Comparison of ENCODE assay signal across 26 mouse cellular contexts in genomic region chr9:55425271-55425810, GRCm38 (mm10).
A peak's percentile ranks its signal among the peaks of the same experiment; 100 is the strongest.
DNase-seq lines count a peak whose midpoint lies in the region; ATAC-seq lines count a peak whose summit lies in the region.
"Had no signal": no experiment of that assay in that cellular context is flagged by ENCODE, and none has a peak within 500 bp of the region (broad histone marks: within the 10 kb centered on the region; RNA-seq: fewer than 3 reads in every experiment).

No protein-coding gene starts in this region.

- no peak overlapping the region for H3K9ac ChIP-seq in neural tube, embryonic 13.5 days
- no peak overlapping the region for H3K9ac ChIP-seq in neural tube, embryonic 15.5 days (replicated peaks)
- H3K9ac ChIP-seq: forebrain, postnatal 0 days; heart, embryonic 13.5 days; liver, embryonic 15.5 days; lung, embryonic 14.5 days; neural tube, embryonic 12.5 days; stomach, embryonic 15.5 days had no signal

- H3K36me3 ChIP-seq in neural tube, embryonic 13.5 days: no peaks in the 10 kb centered on the region
- H3K36me3 ChIP-seq in neural tube, embryonic 15.5 days: no peaks in the 10 kb centered on the region
- H3K36me3 ChIP-seq in embryonic facial prominence, embryonic 10.5 days (replicated peaks): no peaks in the 10 kb centered on the region
- H3K36me3 ChIP-seq: heart, embryonic 13.5 days; liver, embryonic 15.5 days; neural tube, embryonic 12.5 days had no signal

- no peak overlapping the region for H3K4me3 ChIP-seq in neural tube, embryonic 13.5 days
- no peak overlapping the region for H3K4me3 ChIP-seq in neural tube, embryonic 15.5 days (replicated peaks)
- no peak overlapping the region for H3K4me3 ChIP-seq in embryonic facial prominence, embryonic 10.5 days
- H3K4me3 ChIP-seq: heart, embryonic 13.5 days; liver, embryonic 15.5 days; myocyte; neural tube, embryonic 12.5 days; stomach, embryonic 15.5 days had no signal

- H3K27ac ChIP-seq in neural tube, embryonic 13.5 days (replicated peaks): peak overlapping the region; percentile 7; the same call in 1 of the 2 replicates
- no peak overlapping the region for H3K27ac ChIP-seq in neural tube, embryonic 15.5 days (replicated peaks)
- peak overlapping the region; percentile 64 for H3K27ac ChIP-seq in embryonic facial prominence, embryonic 10.5 days (replicated peaks)
- H3K27ac ChIP-seq: heart, embryonic 13.5 days; liver, embryonic 15.5 days; neural tube, embryonic 12.5 days; stomach, embryonic 15.5 days had no signal

- no peaks in the 10 kb centered on the region for H3K9me3 ChIP-seq in neural tube, embryonic 13.5 days
- H3K9me3 ChIP-seq in neural tube, embryonic 15.5 days (replicated peaks): no peaks in the 10 kb centered on the region
- peaks cover 12% of the 10 kb centered on the region for H3K9me3 ChIP-seq in embryonic facial prominence, embryonic 10.5 days
- H3K9me3 ChIP-seq: heart, embryonic 13.5 days; liver, embryonic 15.5 days; stomach, embryonic 15.5 days had no signal

- 72% methylated on average over 7 of the region's 7 CpGs for WGBS in neural tube, embryonic 13.5 days
- 74% methylated on average over 7 of the region's 7 CpGs for WGBS in neural tube, embryonic 15.5 days
- 34% methylated on average over 7 of the region's 7 CpGs for WGBS in embryonic facial prominence, embryonic 10.5 days

- H3K27me3 ChIP-seq in neural tube, embryonic 13.5 days: no peaks in the 10 kb centered on the region; the same call in 1 of the 2 replicates
- peaks cover under 1% of the 10 kb centered on the region; the same call in 1 of the 2 replicates for H3K27me3 ChIP-seq in neural tube, embryonic 15.5 days (replicated peaks)
- peaks cover 8% of the 10 kb centered on the region for H3K27me3 ChIP-seq in embryonic facial prominence, embryonic 10.5 days (replicated peaks; ENCODE audit: low read depth, poor library complexity, severe bottlenecking)
- H3K27me3 ChIP-seq: stomach, embryonic 15.5 days had no signal

- H3K4me1 ChIP-seq in neural tube, embryonic 13.5 days (replicated peaks): peaks cover 13% of the 10 kb centered on the region
- peaks cover 10% of the 10 kb centered on the region for H3K4me1 ChIP-seq in neural tube, embryonic 15.5 days
- H3K4me1 ChIP-seq in embryonic facial prominence, embryonic 10.5 days: peaks cover 46% of the 10 kb centered on the region
- H3K4me1 ChIP-seq: liver, embryonic 15.5 days had no signal

- H3K4me2 ChIP-seq in neural tube, embryonic 13.5 days: no peak overlapping the region
- H3K4me2 ChIP-seq in neural tube, embryonic 15.5 days: no peak overlapping the region
- H3K4me2 ChIP-seq: heart, embryonic 13.5 days; liver, embryonic 15.5 days; lung, embryonic 14.5 days; midbrain, embryonic 11.5 days; neural tube, embryonic 12.5 days; stomach, embryonic 15.5 days had no signal

- peak; percentile 32 for DNase-seq in cerebellum, adult 11-12 months
- peak; percentile 61 for DNase-seq in embryonic facial prominence, embryonic 10.5 days (ENCODE audit: low spot score)
- peak; percentile 25 for DNase-seq in skeletal muscle tissue, adult 2 months (ENCODE audit: low read depth, low spot score)
- DNase-seq in thymus, postnatal 36 days: no peak
- DNase-seq: cerebellum, adult 11 months; forebrain, postnatal 0 days; gastrocnemius, postnatal 10 days; kidney, adult 2 months; kidney, postnatal 4 days; left cerebral cortex, postnatal 4 days; liver; lung, embryonic 14.5 days; right cerebral cortex, postnatal 14 days; thymus, adult 18-20 months; thymus, postnatal 25 days had no signal

- no peak for ATAC-seq in cerebellum, adult (ENCODE audit: insufficient number of reproducible peaks, low FRiP score, low TSS enrichment)
- ATAC-seq in neural tube, embryonic 13.5 days (ENCODE audit: low read depth): no peak
- no peak for ATAC-seq in neural tube, embryonic 15.5 days (ENCODE audit: low FRiP score)
- ATAC-seq: CD4-positive, CD25-positive, alpha-beta regulatory T cell, adult 4 months; forebrain, postnatal 0 days; hindbrain, embryonic 16.5 days had no signal

Comparison
In these comparisons a context has a peak if more than half of its experiments do, and no peak if none do; other contexts are left out.
1. DNase-seq: peak in cerebellum, adult 11-12 months (single experiment), embryonic facial prominence, embryonic 10.5 days (single experiment) and skeletal muscle tissue, adult 2 months (single experiment); none in thymus, postnatal 36 days (0 of 2).